Mouse (Mus musculus) common myeloid progenitor, adult 5-6 weeks (primary cell): Measurements from ENCODE around the gene Bpifb9a. TPM values are rescaled to one million over a fixed set of nuclear protein-coding genes. Genes with fewer than 3 reads are reported as not detected.
"Not testable (repeated sequence)": the region's sequence is repeated elsewhere in the genome, so short reads cannot be mapped to it uniquely, and the experiment has no call there.

ENCODE experiments used
- ATAC-seq: replicated peaks from 2 replicates; pipeline ENCODE4 v1.8.0; 2016; ENCODE audit warnings: low read depth, mild to moderate bottlenecking, moderate TSS enrichment, inconsistent platforms; ENCODE audit not compliant: poor library complexity, severe bottlenecking
- total RNA-seq: library from RNA; stranded (forward); fragments of 200-1000, 187-1606 nt; gene quantifications from 2 replicates; pipeline ENCODE4 v1.2.3, GENCODE M21; 2017

Gene Bpifb9a
- total RNA-seq, 1 experiment from 2014 or later = not detected

DNA sequence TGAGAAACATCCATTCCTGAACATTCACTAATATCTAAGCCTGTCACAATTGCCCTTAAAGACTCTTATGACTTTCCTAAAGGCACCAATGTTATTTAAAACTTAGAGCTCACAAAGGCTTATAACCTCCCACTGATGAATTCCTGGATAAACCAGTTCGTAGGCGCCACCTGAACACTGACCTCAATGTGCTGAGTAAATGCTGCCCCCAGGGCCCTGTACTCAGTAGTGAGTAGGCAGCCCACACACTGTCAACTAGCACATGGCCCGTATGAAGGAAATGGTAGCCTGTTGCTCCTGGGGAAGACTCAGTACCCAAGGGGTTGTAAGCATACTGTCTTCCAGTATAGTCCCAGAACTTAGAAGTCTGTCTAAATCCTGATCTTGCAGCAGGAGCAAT, 44.1 kb downstream of the Bpifb9a start:
- no peak for ATAC-seq

DNA sequence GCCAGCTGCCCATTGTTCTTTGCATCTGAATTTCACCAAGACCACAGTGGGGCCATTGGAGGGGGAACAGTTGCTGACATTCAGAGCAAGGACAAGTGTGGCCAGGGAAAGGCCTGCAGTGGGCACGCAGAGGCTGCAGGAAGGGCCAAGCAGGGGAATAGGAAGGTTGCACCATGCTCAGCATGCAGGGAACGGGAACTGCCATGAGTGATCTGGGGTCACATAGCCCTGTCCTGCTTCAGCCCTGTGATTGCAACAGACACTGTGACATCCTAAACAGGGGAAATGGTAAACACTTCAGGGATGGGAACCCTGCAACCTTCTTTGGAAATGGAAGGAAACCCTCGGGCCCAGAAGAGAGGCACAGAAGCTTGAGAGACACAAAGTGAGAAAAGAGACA, 47.0 kb downstream of the Bpifb9a start:
- ATAC-seq = not testable (repeated sequence)

DNA sequence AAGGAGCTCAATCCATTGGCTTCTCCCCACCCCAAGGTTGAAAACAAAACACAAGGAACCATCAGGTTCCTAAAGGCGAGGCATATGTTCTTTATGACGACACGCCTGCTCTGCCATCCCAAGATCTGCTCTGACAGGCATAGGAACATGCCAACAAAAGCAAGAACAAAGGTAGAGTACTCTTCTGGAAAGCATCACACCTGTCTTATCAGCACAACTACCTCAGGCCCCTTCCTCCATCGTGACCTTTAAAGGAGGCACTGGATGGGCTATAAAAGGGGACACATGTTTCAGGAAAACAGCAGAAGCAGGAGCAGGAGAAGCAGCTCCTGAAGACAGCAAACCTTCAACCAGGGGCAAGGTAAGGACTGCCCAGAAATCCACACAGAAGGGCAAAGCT, 49.3 kb downstream of the Bpifb9a start, which contains the start of gene Bpifb9b:
TSS of gene Bpifb9b (plus strand) at position 301 of the 400 bp plus-strand sequence.
- not testable (repeated sequence) for ATAC-seq

DNA sequence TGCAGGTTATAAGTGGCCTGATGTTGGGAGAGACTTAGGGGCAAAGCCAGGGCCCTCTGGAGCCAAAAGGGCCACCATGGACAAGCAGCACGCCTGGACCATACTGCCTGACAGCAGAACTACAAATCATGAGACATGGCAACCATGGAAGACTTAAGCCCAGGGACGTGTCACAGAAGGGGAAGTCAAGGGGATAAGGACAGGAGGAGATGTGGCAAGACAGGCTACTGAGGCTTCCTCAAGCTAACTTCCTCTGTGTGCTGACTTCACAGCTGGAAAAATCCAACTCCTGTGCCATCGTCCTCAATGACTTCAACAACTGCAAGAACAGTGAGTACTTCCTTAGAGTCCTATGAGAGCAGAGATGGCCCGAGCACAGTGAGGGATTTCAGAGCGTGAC, 56.1 kb downstream of the Bpifb9a start:
- ATAC-seq = peak; percentile 85

Other genes with a start within 250 kb of the Bpifb9a start
- not detected in 2 replicates for gene Bpifa2, start 249.6 kb upstream of the Bpifb9a start, total RNA-seq
- gene Bpifa3, start 127.5 kb upstream of the Bpifb9a start, total RNA-seq = not detected in 2 replicates
- gene Bpifa1, start 115.0 kb upstream of the Bpifb9a start, total RNA-seq = not detected in 2 replicates
- gene Bpifa5, start 95.2 kb upstream of the Bpifb9a start, total RNA-seq = not detected in 2 replicates
- not detected in 2 replicates for gene Bpifb1, start 67.0 kb upstream of the Bpifb9a start, total RNA-seq
- not detected in 2 replicates for gene Bpifb5, start 34.1 kb upstream of the Bpifb9a start, total RNA-seq
- not detected in 2 replicates for gene Bpifb9b, start 49.4 kb downstream of the Bpifb9a start, total RNA-seq
- 16.8 and 17.7 TPM in 2 replicates for gene Cdk5rap1, start 115.2 kb downstream of the Bpifb9a start, total RNA-seq
- not detected in 2 replicates for gene Snta1, start 150.2 kb downstream of the Bpifb9a start, total RNA-seq
- 16.2 and 23.8 TPM in 2 replicates for gene Cbfa2t2, start 178.6 kb downstream of the Bpifb9a start, total RNA-seq